Mouse (Mus musculus) layer of hippocampus, adult 18-20 months (tissue): ENCODE measurements around the gene Stub1. TPM values are rescaled to one million over a fixed set of nuclear protein-coding genes. Genes with fewer than 3 reads are reported as not detected.
"Not testable (repeated sequence)": the region's sequence is repeated elsewhere in the genome, so short reads cannot be mapped to it uniquely, and the experiment has no call there.

Experiments
- DNase-seq, 2 experiments: peaks; one replicate each; pipeline ENCODE4 v3.0.0; 2022; ENCODE audit warnings: low spot score in 2 of 2
- total RNA-seq, 2 experiments: library from RNA; stranded (reverse); gene quantifications; 2 replicates each; pipeline ENCODE4 v1.2.3; 2021

The Stub1 gene
- total RNA-seq, 2 experiments from 2014 or later = 158 to 165 TPM

DNA sequence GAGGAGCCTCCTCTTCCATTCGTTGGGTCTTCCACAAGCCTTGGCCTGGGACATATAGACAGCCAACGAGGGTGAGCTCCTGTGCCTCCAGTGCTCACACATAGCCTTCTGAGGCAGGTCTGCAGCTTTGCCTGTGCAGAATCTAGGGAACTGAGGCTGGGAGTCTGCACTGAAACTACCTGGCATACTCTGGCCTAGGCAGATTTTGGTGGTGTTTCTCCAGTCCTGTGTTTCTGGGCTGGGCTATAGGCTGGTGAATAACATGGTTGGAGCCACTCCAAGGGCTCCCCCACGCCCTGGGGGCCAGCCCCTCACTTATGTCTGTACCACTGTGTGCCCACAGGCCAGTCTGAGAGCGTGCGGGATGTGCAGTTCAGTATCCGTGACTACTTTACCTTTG is 7.9 kb downstream of the Stub1 start:
- no peak for DNase-seq

- no peak for DNase-seq
Observed at GRCm38 (mm10) chr17:25824362-25825142, 8.7 kb downstream of the Stub1 start.

GRCm38 (mm10) chr17:25823452-25823851 is 9.8 kb downstream of the Stub1 start, which contains the start of gene Wdr24:
Wdr24 (plus strand) TSS chr17:25823627.
- DNase-seq = peak; percentile 75 to 91

- DNase-seq = no peak
Observed at GRCm38 (mm10) chr17:25818851-25819780, 14.1 kb downstream of the Stub1 start.

GRCm38 (mm10) chr17:25817662-25818061 is 15.5 kb downstream of the Stub1 start:
- DNase-seq = no peak

DNA sequence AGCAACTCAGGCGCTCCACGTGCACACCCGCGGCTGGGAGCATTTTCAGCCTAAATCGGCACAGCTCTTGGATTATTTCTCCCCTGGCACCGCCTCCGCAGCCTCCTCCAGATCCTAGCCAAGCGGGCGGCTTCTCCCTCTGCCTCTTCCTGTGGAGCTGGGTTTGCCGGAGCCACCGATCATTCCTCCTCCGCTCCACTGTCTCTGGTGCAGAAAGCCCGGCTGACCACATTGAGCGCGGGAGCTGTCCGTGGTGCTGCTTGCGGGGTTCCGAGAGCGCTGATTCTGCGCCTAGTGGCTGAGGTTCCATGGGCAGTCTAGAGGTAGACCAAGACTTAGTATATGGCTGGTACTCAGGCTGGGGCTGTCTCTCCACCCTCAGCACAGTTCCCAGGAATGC is 19.7 kb downstream of the Stub1 start:
- DNase-seq = peak; percentile 86 to 88

DNA sequence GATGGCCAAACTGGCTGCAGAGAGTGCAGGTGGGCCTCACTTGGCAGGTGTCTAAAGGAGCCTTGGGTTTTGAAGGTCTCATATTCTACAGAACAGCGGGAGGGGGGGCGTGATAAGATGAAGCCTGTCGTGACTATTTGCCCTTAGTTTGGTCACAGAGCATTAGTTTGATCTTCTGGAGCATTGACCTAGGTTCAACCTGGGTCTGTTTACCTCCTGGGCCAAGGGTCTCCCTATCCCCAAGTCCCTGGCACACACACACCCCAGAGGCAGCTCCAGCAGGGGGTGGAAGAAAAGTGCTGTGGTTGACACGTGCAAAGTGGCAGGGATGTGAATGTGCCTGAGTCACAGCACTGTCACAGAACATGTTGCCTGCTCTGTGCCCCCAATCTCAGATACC is 22.3 kb downstream of the Stub1 start:
- no peak for DNase-seq

GRCm38 (mm10) chr17:25809606-25810340 is 23.4 kb downstream of the Stub1 start:
- no peak for DNase-seq

DNA sequence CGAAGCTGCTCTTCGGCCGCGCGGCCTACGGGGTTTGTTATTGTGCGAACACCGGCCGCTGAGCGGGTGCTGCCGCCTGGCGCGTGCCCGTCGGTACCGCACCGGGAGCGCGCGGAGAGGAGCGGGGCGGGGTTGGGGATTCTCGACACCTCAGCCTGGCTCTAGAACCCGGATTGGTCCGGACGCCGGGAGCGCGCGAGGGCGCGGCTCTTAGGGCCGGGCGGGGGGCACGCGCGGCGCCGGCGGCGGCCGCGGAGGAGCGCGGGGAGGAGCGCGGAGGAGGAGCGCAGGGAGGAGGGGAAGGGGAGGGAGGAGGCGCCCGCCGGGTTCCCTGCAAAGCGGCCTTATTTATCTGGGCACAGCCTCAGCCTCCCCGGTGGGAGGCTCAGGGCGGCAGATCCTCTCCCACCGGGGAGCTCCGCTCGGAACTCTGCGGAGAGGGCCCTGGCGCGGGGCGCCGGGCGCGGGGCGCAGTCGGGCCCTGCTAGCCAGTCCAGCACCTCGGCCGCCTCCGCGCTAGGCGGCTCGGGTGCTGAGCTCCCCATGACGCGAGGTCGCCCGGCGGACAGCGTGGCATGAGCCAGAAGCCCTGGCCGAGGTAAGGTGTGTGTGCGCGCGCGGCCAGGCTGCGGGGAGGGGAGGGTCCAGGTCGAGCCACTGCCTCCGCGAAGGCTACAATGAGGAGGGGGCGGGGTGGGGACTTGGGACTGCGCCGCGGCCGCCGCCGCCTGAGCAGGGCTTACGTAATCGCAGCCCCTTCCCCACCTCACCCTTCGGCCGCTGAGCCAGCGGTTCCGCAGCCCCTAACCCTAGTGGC is 24.2 kb downstream of the Stub1 start, which contains the start of gene Fbxl16:
TSS of gene Fbxl16 (plus strand) at position 297 of the 817 bp plus-strand sequence.
- peak; percentile 91 to 94 for DNase-seq

GRCm38 (mm10) chr17:25808028-25808427 is 25.2 kb downstream of the Stub1 start:
- no peak for DNase-seq

DNA sequence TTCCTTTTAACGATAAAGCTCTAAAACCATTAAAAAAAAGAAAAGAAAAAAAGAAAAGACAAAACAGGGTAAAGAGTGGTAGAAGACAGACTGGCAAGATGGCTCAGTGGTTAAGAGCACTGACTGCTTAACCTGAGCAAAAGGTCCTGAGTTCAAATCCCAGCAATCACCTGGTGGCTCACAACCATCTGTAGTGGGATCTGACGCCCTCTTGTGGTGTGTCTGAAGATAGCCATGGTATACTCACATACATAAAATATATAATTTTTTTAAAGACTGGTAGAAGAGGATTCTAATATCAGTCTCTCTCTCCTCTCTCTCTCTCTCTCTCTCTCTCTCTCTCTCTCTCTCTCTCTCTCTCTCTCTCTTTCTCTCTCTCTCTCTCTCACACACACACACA is 25.8 kb downstream of the Stub1 start:
- not testable (repeated sequence) for DNase-seq

- DNase-seq = no peak
Observed at GRCm38 (mm10) chr17:25806507-25806906, 26.7 kb downstream of the Stub1 start.

DNA sequence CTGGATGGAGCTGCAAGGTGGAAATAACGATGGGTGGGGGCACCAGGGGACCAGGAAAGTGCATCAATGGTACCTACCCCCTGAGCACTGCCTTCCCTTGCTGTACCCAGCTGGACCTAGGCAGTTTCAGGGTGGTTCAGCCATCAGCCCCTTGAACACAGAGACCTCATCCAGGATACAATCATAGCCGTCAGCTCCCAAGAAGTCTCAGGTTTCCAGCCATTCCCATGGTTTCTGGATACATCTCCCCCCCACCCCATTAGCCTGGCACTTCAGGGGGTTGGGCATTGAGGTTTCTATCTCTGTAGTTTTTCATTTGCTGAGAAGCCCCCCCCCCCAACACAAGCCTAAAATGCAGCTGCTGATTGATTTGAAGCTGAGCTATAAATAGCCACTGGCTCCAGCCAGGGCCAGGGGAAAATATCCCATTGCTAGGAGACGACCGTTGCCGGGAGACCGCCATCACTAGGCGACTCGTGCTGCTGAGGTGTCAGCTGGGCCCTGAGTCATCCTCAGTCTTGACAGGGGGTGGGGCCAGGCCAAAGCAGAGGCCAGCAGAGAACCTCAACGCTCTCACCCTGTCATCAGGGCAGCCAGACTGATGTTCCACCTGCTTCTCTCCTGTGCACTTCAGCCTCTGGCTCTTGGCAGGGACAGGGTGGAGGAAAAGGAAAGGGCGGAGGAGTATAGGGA is 30.2 kb downstream of the Stub1 start:
- DNase-seq = peak; percentile 90 to 92

DNA sequence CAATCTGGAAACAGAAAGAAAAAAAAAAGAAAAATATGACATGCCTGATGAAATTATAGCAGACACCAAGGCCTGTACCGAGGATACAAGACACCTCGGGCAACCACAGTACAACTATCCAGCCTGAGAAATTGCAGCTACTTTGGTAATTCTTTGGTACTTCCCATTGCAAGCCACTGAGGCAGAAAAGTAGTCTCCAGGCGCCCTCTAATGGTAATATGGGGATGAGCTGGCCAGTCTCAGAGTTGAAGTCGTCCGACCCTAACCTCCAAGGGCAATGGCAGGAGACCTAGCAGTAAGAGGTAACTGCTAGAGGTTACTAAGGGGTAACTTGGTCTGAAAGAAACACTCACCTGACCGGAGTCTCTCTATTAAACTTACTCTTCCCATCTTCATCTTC is 32.2 kb downstream of the Stub1 start:
- peak in 1 of 2 experiments; percentile 87 for DNase-seq

DNA sequence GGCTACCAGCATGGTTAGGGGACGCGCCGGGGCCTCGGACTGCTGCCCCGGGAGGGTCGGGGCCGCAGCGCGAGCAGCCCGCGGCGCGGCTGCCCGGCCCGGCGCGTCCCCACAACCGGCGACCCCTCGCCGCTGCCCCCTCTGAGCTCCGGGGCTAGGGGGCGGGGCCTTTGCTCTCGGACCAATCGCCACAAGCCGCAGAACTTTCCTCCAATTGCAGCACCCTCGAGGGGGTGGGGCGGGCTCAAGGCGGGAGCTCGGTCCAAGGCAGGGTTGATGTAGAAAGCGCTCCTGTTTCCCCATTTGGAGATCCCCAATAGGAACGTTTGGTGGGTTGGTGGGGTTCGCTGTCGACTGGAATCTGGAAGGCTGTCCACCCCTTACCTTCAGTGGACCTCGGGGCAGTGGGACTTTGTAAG is 36.2 kb downstream of the Stub1 start, which contains the start of gene Metrn:
TSS of gene Metrn (minus strand) at position 186 of the 419 bp plus-strand sequence.
- peak; percentile 67 for DNase-seq

- no peak for DNase-seq
Observed at GRCm38 (mm10) chr17:25796211-25796771, 36.9 kb downstream of the Stub1 start.

DNA sequence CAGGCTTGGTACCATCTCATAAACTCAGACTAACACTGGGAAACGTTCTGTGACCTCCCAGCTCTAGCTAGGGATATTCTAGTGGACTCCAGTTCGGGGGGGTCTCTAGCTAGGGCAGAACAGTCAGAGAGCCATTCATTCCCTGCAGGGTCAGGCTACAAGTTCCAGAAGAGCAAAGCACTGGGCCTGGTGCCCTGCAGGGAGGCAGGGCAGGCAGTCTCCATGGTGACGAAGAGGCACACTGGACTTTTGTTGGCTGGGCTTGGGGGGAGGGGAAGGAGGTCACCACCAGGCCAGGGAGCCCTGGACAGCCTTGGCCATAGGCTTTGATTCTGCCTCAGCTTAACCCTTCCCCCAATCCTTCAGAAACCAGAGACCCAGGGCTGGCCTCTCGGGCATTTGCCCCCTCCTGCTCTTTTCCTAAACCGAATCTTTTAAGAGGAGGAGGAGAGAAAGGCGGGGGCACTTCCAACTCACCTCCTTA is 37.6 kb downstream of the Stub1 start, which contains the start of gene AC134908.4:
TSS of gene AC134908.4 (minus strand) at position 51 of the 484 bp plus-strand sequence.
- peak in 1 of 2 experiments; percentile 72 for DNase-seq

DNA sequence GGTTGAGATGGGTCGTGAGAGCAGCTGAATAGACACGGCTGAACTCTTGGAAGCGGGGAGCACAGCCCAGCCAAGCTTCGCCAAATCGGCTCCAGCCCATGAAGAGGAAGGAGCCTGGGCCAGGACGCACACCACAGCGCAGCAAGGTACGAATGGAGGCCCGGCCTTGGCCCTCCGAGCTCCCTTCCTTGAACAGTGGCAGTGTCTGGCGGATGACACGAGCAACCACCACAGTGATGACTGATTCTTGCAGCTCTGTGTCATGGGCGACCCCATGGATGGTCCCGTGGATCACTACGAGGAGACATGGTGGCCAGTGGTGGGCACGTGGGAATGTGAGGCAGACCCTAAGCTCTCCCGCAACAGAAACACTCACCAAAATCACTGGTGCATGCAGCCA is 38.2 kb downstream of the Stub1 start:
- DNase-seq = no peak

GRCm38 (mm10) chr17:25794197-25794596 is 39.0 kb downstream of the Stub1 start:
- no peak for DNase-seq
